Mouse (Mus musculus): ENCODE measurements around the gene Gm14440.
"Not testable (repeated sequence)": the region's sequence is repeated elsewhere in the genome, so short reads cannot be mapped to it uniquely, and the experiment has no call there.

Gm14440 gene

GRCm38 (mm10) chr2:175274825-175275224 is at the start of gene Gm14440:
Gene Gm14440 (plus strand): TSS chr2:175275125.
- DNase-seq: not testable (repeated sequence)
